Mouse (Mus musculus) left cerebral cortex, postnatal 14 days (tissue): ENCODE results near the gene Mark2. TPM values are rescaled to one million over a fixed set of nuclear protein-coding genes. Genes with fewer than 3 reads are reported as not detected.

Experiments used
- DNase-seq, 2 experiments: peaks; one replicate each; pipeline ENCODE4 v3.0.0; 2021 to 2022; ENCODE audit warnings: low spot score in 2 of 2, mixed read lengths in 1 of 2
- intact Hi-C: fragments of 180-260 bp; cut with DNase I; formaldehyde crosslinking; loops from one replicate; pipeline ENCODE4 v1.15.1; 2025
- total RNA-seq, 2 experiments: library from RNA; stranded (reverse); gene quantifications; 2 replicates each; pipeline ENCODE4 v1.2.3; 2021

The Mark2 gene
- total RNA-seq, 2 experiments from 2014 or later, result 136 to 140 TPM

DNA sequence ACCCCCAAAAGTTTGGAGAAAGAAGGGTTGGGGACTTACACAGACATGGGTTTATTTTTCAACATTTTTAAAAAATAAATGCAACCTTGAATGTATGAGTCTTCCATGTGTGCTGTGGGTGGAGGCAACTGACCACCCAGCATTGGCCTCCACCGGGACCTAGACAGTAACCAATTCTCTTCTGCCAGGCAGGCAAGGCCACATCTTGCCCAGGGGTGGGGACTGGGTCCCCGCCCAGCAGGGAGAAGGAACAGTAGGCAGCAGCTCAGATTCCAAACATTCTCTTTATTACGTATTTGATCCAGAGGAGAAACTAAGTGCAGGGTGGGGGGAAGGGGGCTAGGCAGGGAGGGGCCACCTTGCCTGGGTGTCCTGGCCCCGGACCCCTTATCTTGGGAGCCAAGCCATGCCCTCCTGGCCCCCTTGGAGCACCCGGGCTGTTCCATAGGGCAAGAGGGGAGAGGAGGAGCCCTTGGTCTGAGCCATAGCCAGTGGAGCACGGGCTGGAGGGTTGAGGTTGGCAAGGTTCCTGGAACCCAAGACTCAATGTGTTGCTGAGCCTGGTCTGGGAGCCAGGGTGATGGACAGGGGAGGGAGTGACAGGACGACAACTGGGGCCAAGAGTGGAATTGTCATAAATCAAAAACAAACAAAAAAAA is 66.4 kb downstream of the Mark2 start:
- intact Hi-C loops, result no loop called here
- no peak for DNase-seq

DNA sequence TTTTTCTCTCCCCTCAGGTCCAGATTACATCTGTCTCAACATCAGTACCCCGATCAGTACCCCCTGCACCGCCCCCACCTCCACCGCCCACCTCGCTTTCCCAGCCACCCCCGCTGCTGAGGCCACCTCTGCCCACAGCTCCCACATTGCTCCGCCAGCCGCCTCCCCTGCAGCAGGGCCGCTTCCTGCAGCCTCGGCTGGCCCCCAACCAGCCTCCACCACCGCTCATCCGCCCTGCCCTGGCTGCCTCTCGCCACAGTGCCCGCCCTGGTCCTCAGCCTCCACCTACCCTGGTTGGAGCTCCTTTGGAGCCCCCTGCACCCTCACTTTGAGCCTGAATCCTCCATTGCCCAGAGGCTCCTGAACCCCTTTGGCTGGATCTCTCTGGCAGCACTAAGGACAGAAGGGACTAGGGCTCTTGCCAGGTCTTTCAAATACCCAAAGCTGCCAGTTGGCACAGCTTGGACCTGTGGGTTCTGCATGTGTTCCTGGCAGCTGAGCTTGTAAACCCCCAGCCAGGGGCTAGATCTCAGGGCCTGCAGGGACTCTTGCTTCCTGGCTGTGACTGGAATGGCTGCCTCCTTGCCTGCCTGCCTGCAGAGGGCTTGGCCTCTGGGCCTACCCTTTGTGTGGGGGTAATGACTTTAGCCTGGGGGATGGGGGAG is 67.2 kb downstream of the Mark2 start:
- DNase-seq, result peak in 1 of 2 experiments; percentile 57
- intact Hi-C loops, result no loop called here

- DNase-seq, result no peak
- intact Hi-C loops, result no loop called here
Observed at GRCm38 (mm10) chr19:7273486-7273885, 68.2 kb downstream of the Mark2 start.

- intact Hi-C loops, result loop anchor here (5.0 kb wide), 1 partner anchor 73 kb away; the partner anchor contains the start of gene Mark2
Observed at GRCm38 (mm10) chr19:7269290-7270044, 72.2 kb downstream of the Mark2 start.

DNA sequence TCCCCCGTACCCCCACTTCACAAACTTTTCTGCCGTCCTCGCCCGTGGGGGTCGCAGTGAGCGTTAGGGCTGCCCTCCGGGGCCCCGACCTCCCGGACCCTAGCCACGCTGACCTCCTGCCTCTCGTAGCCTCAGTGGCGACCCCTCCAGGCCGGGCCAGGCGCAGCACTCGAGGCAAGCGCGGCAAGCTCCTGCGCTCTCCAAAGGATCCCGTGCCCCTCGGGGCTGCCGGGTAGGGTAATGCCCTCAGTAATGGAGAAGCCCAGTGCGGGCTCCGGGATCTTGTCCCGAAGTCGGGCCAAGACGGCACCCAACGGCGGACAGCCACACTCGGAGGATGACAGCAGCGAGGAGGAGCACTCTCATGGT is 73.0 kb downstream of the Mark2 start:
- DNase-seq, result peak in 1 of 2 experiments; percentile 73
- intact Hi-C loops, result loop anchor here (5.0 kb wide), 1 partner anchor 74 kb away; the partner anchor contains the start of gene Mark2

More at GRCm38 (mm10) chr19:7269290-7270044, 72.2 kb downstream of the Mark2 start:
- peak in 1 of 2 experiments; percentile 6 for DNase-seq

DNA sequence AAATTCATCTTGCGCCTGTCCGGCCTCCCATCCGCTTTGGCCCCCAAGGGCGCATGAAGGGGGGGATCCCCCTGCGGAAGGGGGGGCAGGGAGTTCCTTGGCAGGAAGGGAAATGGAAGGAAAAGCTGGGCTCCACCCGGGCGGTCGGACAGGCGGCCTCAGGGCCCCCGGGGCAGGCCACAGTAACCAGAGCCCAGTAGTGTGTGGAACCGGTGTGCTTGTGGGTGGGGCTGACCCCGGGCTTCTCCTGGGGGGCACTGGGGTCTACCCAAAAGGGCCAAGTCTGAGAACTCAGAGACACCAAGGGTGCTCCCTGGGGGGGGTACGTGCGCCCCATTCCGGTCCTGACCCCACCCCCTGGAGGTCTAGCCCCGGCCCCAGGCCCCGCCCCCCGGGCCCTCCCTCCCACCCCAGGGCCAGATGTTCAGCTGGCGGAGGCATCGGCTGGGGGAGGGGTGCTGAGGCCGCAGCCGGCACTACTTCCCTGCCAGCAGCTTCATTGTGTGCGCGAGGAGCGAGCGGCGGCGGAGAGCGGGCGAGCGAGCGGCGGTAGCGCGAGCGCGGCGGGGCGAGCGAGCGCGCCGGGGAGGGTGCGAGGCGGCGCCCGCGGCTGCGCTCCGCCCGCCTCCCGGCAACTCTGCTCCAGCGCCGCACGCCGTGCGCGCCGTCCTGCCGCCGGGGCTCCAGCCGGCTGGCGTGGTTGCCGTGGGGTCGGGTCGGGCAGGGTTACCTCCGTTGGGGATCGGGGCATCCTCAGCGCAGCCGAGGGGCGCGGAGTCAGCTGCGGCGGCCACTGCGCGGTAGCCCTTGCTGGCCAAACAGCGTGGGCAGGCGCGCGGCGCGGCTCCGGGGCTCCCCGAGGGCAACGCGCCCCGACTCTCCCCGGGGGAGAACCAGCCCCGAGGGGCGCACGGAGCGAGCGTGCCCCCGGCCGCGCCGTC is 73.6 kb downstream of the Mark2 start:
- intact Hi-C loops, result loop anchor here (5.0 kb wide), 1 partner anchor 74 kb away; the partner anchor contains the start of gene Mark2

DNA sequence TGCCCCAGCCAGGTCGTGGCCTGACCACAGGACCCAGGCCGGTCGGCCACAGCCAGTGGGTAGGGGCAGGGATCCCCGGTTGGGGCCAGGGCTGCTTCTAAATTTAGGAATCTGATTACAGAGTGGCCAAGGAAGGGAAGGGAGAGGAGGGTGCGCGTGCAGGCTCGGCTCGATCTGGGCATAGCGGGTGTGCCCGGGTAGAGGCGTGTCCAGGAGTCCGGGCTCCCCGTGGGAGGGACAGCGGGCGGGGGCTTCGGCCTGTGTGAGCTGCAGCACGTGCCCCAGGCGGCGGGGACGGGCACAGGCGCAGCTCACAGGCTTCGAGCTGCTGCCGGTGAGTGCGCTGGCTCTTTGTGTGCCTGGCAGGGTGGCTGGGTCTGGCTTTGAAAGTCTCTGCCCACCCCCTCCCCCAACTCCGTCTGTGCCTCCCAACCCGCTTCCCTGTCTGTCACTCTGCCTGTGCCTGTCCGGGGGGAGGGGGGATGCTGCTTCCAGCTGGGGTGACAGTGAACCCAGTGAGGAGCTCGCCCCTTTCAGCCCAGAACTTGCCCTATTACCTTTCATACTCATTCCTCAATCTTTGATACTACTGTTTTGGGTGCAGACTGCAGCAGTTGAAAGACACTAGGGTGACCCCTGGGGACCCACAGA is 74.4 kb downstream of the Mark2 start, which contains the start of gene Rcor2:
TSS of gene Rcor2 (plus strand) at position 235 of the 651 bp plus-strand sequence.
- intact Hi-C loops, result loop anchor here (5.0 kb wide), 1 partner anchor 75 kb away; the partner anchor contains the start of gene Mark2
- DNase-seq, result peak in 1 of 2 experiments; percentile 73

More for the DNA sequence above, 73.6 kb downstream of the Mark2 start:
- peak; percentile 79 to 80 for DNase-seq

DNA sequence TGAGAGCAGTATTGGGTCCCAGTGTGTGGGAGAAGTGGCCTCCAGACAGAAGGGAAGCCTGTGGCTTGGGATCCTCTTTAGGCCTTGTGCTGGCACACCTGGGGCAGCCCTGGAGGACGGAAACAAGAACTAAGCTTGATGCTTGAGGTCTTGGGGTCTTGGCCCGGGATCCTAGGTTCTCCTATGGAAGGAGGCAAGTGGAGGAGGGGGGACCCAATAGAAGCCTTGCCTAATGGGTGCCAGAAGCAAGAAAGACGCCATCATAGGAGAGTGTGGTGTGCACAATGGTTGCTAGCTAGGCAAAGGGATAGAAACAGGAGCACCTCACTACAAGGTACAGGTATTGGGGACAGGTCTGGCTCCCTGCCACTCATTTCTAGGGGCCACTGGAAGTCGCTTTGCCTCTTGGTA is 75.2 kb downstream of the Mark2 start:
- DNase-seq, result no peak
- intact Hi-C loops, result loop anchor here (5.0 kb wide), 1 partner anchor 76 kb away; the partner anchor contains the start of gene Mark2

GRCm38 (mm10) chr19:7265478-7266191 is 76.0 kb downstream of the Mark2 start:
- DNase-seq, result no peak
- intact Hi-C loops, result loop anchor here (5.0 kb wide), 1 partner anchor 77 kb away; the partner anchor contains the start of gene Mark2

DNA sequence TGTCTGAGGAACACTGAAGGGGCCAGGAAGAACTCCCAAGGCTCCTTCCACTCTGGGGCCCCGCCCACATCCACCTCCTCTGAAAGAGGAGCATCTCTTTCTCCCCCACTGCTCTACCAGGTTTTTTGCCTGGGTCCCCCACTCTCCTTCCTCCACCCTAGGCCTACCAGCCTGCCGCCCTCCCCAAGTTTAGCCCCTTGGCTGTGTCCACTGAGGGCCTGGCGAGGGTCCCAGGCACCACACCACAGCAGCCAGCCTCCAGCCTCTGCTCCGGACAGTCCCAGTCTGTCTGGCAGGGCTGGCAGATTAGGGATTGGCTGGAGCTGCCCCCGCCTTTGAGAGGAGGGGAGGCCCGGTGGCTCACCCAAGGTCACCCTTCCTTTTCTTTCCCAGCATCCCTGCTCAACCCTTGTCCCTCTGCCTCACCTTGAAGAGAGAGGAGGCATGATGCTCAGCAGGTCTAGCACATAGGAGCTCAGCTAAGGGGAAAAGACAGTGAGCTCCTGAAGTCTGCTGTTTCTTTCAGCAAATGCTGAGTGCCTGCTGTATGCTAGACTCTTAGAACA is 76.8 kb downstream of the Mark2 start:
- intact Hi-C loops, result loop anchor here (5.0 kb wide), 1 partner anchor 77 kb away; the partner anchor contains the start of gene Mark2
- peak in 1 of 2 experiments; percentile 19 for DNase-seq

GRCm38 (mm10) chr19:7264088-7264765 is 77.4 kb downstream of the Mark2 start:
- intact Hi-C loops, result no loop called here
- DNase-seq, result peak in 1 of 2 experiments; percentile 79

- intact Hi-C loops, result no loop called here
Observed at GRCm38 (mm10) chr19:7262592-7262991, 79.1 kb downstream of the Mark2 start.

DNA sequence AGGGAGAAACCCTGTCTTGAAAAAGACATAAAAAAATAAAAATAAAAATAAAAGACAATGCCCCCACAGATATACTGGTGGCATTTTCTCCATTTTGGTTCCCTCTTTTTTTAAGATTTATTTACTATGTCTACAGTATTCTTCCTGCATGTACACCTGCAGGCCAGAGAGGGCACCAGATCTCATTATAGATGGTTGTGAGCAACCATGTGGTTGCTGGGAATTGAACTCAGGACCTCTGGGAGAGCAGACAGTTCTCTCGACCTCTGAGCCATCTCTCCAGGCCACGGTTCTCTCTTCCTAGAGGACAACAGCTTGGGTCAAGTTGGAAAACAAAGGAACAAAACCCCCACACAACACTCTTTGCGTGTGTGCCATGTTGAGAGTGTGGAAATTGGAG is 79.7 kb downstream of the Mark2 start:
- no peak for DNase-seq
- intact Hi-C loops, result no loop called here

More at GRCm38 (mm10) chr19:7262592-7262991, 79.1 kb downstream of the Mark2 start:
- no peak for DNase-seq

GRCm38 (mm10) chr19:7261476-7261875 is 80.2 kb downstream of the Mark2 start:
- intact Hi-C loops, result no loop called here
- DNase-seq, result no peak

DNA sequence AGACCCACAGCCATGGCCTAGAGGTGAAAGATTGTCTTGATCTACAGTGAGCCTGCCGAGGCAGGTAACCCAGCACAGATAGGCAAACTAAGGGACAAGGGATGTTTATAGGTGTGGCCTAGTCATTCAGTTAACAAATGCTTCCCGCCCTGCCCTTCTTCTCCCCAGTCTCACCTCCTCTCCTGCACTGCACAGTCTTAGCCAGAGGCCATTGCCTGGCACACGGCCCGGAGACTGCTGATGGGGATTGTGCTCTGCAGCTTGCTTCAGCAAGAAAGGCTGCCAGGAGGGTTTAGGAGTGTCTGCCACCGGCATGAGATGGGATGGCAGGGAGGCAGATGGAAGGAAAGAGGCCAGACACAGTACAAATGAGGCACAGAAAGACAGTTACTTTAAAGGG is 83.8 kb downstream of the Mark2 start:
- intact Hi-C loops, result no loop called here
- no peak for DNase-seq

DNA sequence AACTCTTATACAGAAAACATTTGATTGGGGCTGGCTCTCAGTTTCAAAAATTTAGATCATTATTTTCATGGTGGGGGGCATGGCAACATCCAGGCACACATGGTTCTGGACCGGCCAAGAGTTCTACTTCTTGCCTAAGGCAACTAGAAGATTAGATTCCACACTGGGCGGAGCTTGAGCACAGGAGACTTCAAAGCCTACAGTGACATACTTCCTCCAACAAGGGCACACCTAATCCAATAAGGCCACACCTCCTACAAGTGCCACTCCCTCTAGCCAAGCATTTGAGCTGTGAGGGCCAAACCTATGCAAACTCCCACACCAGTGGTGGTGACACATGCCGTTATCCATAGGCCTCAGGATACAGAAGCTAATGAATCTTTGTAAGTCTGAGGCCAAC is 95.6 kb downstream of the Mark2 start:
- no peak for DNase-seq
- intact Hi-C loops, result no loop called here
